Mouse (Mus musculus): ENCODE measurements around the gene Mrvi1. TPM values are rescaled to one million over a fixed set of nuclear protein-coding genes. Genes with fewer than 3 reads are reported as not detected.
A peak's percentile ranks its signal among the peaks of the same experiment; 100 is the strongest.

The Mrvi1 gene
- total and polyA plus RNA-seq, 3 experiments, result 0.11 TPM; not detected in 2

GRCm38 (mm10) chr7:110908209-110909144, 73.8 kb downstream of the Mrvi1 start:
- dilution Hi-C loops (cut with MboI; ENCODE audit: extremely low pct_ligation_motif_present, extremely low pct_unique_long_range_greater_than_20kb, low sequenced_read_pairs), result no loop called here
- Histone ChIP-seq H3K27ac (ENCODE audit: insufficient read depth, low read depth) (no peak overlapping the region), H3K9ac (ENCODE audit: insufficient read depth, low read depth) (no peak overlapping the region), H3K4me3 (replicated peaks in 1 of 3; ENCODE audit: low read depth in 2 of 3, low read length in 2 of 3, poor library complexity in 1 of 3) (no peak overlapping the region), H3K36me3 (replicated peaks in 1 of 2; ENCODE audit: control insufficient read depth in 1 of 2, insufficient read depth in 1 of 2, low read length in 1 of 2) (no peaks in the 10 kb centered on the region), H3K79me2 (replicated peaks; ENCODE audit: control insufficient read depth, extremely low read depth, insufficient read depth, poor library complexity, severe bottlenecking) (no peaks in the 10 kb centered on the region), H3K9me3 (replicated peaks; ENCODE audit: low read length) (no peaks in the 10 kb centered on the region), H3K4me2 (ENCODE audit: insufficient read depth, low read depth, poor library complexity, severe bottlenecking) (peak overlapping the region; percentile 37; the same call in 1 of the 2 replicates), H3K27me3 (replicated peaks) (no peaks in the 10 kb centered on the region), H3K4me1 (ENCODE audit: control insufficient read depth in 1 of 2, insufficient read depth in 2 of 2) (peaks cover 0 to 12% of the 10 kb centered on the region in 2 experiments; a peak in 2 of 4 replicates)
- in situ Hi-C loops (cut with MboI; ENCODE audit: low pct_ligation_motif_present, low pct_unique_long_range_greater_than_20kb, low sequenced_read_pairs), result no loop called here
- DNase-seq (ENCODE audit: extremely low read depth), result peak; percentile 31
- TF ChIP-seq USF2 (conservative IDR thresholded peaks at IDR 0.05; ENCODE audit: low read depth, low read length) (no peak), TCF12 (IDR thresholded peaks at IDR 0.05; ENCODE audit: low read depth, low read length) (no peak), ELF1 (IDR thresholded peaks at IDR 0.05; ENCODE audit: low read depth, low read length) (no peak)

DNA sequence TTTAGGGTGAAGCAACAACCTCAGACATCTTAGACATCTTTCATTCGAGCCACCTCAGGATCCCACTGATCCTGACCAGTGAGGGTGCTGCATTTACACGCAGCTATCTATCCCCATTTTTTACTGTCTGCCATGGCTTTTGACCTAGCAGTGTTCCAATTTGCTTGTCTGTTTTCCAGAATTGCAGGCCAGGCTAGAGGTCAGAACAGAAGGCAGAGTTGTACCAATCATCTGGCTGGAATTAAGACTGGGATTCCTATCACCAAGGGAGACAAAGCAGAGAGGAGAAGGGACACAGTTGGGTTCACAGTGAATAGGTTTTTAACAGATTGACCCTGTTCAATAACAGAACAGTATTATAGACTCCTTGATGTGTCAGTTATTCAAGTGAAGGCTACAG, 75.7 kb downstream of the Mrvi1 start:
- Histone ChIP-seq H3K4me2 (ENCODE audit: insufficient read depth, low read depth, poor library complexity, severe bottlenecking) (no peak overlapping the region), H3K27me3 (replicated peaks) (no peaks in the 10 kb centered on the region), H3K9ac (ENCODE audit: insufficient read depth, low read depth) (no peak overlapping the region), H3K27ac (ENCODE audit: insufficient read depth, low read depth) (no peak overlapping the region), H3K36me3 (replicated peaks in 1 of 2; ENCODE audit: control insufficient read depth in 1 of 2, insufficient read depth in 1 of 2, low read length in 1 of 2) (no peaks in the 10 kb centered on the region), H3K4me3 (replicated peaks in 1 of 3; ENCODE audit: low read depth in 2 of 3, low read length in 2 of 3, poor library complexity in 1 of 3) (no peak overlapping the region), H3K4me1 (ENCODE audit: control insufficient read depth in 1 of 2, insufficient read depth in 2 of 2) (peaks cover 0 to 12% of the 10 kb centered on the region in 2 experiments; a peak in 2 of 4 replicates), H3K9me3 (replicated peaks; ENCODE audit: low read length) (no peaks in the 10 kb centered on the region), H3K79me2 (replicated peaks; ENCODE audit: control insufficient read depth, extremely low read depth, insufficient read depth, poor library complexity, severe bottlenecking) (no peaks in the 10 kb centered on the region)
- TF ChIP-seq JUN (IDR thresholded peaks at IDR 0.05; ENCODE audit: insufficient read depth, low read depth, low read length), result no peak
- no peak for TF ChIP-seq ELF1 (IDR thresholded peaks at IDR 0.05; ENCODE audit: low read depth, low read length)
- no peak for TF ChIP-seq NELFE (IDR thresholded peaks at IDR 0.05; ENCODE audit: low read depth, low read length)
- no peak for TF ChIP-seq UBTF (IDR thresholded peaks at IDR 0.05; ENCODE audit: low read depth, low read length)
- TF ChIP-seq ETS1 (conservative IDR thresholded peaks at IDR 0.05; ENCODE audit: low read depth, low read length), result no peak
- no peak for TF ChIP-seq EP300 (IDR thresholded peaks at IDR 0.05; ENCODE audit: low read length)
- no peak for TF ChIP-seq NRF1 (IDR thresholded peaks at IDR 0.05; ENCODE audit: low read depth, low read length)
- no peak for TF ChIP-seq ZC3H11A (IDR thresholded peaks at IDR 0.05; ENCODE audit: low read depth, low read length)
- no peak for TF ChIP-seq MAFK (IDR thresholded peaks at IDR 0.05; ENCODE audit: insufficient replicate concordance, low read length)
- no peak for TF ChIP-seq HCFC1 (IDR thresholded peaks at IDR 0.05; ENCODE audit: low read depth, low read length)
- TF ChIP-seq ZMIZ1 (IDR thresholded peaks at IDR 0.05; ENCODE audit: low read depth, low read length), result no peak
- TF ChIP-seq CHD2 (IDR thresholded peaks at IDR 0.05; ENCODE audit: low read length), result no peak
- in situ Hi-C loops (cut with MboI; ENCODE audit: low pct_ligation_motif_present, low pct_unique_long_range_greater_than_20kb, low sequenced_read_pairs), result no loop called here
- DNase-seq (ENCODE audit: extremely low read depth), result no peak
- dilution Hi-C loops (cut with MboI; ENCODE audit: extremely low pct_ligation_motif_present, extremely low pct_unique_long_range_greater_than_20kb, low sequenced_read_pairs), result no loop called here

Data from CH12.LX (cell line).